Mouse (Mus musculus) cerebellum, adult 9-11 months (tissue): ENCODE measurements around the gene Tmem238l.

ENCODE experiments used
- DNase-seq: peaks from one replicate; pipeline ENCODE4 v3.0.0; 2022

The Tmem238l gene

GRCm38 (mm10) chr11:66956303-66956702, at the start of gene Tmem238l:
Tmem238l (plus strand) TSS chr11:66956638.
- no peak for DNase-seq

GRCm38 (mm10) chr11:66911811-66912210, 44.6 kb upstream of the Tmem238l start, which contains the start of gene Pirt:
Pirt (plus strand) TSS chr11:66911981.
- DNase-seq: no peak

GRCm38 (mm10) chr11:66912531-66913458, 43.6 kb upstream of the Tmem238l start:
- no peak for DNase-seq

- DNase-seq: peak; percentile 22
These were observed 42.2 kb upstream of the Tmem238l start for GRCm38 (mm10) chr11:66914249-66914648.

DNA sequence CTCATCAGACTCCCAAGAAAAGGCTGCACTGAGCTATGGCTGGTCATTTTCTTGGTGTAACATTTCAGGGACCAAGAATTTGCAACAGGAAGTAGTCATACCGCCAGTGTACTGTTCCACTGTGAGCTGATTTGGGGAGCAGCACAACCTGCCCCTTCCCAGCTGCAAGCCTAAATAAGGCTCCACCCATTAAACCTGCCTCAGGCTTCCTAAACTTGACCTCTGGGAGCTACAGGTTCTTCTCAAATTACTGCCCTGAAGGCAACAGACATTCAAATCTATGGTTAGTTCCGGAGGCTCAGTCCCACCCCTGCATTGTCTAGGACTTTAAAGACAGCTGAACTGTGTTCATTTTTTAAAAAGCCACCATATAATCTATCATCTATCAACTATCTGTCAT, 36.4 kb upstream of the Tmem238l start:
- DNase-seq: no peak

DNA sequence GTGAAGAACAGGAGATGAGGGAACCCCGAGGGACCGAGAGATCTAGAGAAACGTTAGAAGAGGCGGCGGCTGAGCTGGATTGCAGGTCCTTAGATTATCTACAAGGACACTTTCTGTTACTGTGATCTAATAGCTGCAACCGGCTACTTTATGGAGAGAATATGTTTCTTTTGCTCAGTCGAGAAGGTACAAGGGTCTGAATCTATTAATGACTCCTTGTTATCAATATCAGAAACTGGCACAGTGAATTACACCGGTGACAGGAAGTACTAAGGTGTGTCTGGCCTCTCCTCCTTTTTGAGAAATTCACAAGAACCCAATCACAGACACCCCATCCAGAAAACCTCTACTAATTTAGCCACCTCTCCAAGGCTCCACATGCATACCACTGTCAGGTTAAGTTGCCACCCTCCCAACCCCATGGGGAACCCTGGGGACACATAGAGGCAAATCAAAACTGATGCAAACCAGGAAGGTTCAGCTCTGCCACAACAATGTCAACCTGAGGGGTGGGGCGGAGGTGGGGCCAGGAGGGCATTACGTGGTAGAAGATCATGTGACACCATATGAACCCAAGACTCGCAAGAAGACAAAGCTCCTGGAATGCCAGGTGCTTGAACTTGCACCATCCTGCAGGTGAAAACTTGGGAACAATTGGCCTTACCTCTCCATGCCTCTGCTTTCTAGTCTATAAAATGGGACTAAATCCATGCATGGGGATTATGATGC, 32.2 kb upstream of the Tmem238l start:
- DNase-seq: no peak

DNA sequence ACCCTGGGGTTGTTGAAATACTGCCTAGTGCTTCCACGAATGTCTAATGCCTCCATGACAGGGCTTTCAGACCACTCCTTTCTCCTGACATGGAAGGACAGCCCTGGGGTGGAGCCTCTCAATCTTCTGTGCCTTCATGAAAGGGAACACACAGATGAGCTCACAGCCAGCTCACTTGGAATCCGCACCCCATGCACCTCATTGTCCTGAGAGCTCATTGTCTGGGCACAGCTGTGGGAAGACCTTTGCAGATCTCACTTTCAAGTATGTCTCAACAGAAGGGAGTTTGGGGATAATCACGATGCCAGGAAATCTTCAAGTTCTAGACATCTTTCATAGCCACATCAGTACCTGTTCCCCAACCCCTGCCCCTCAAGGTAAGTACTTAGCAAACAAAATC, 28.1 kb upstream of the Tmem238l start:
- no peak for DNase-seq

GRCm38 (mm10) chr11:66932827-66933599, 23.4 kb upstream of the Tmem238l start:
- no peak for DNase-seq

DNA sequence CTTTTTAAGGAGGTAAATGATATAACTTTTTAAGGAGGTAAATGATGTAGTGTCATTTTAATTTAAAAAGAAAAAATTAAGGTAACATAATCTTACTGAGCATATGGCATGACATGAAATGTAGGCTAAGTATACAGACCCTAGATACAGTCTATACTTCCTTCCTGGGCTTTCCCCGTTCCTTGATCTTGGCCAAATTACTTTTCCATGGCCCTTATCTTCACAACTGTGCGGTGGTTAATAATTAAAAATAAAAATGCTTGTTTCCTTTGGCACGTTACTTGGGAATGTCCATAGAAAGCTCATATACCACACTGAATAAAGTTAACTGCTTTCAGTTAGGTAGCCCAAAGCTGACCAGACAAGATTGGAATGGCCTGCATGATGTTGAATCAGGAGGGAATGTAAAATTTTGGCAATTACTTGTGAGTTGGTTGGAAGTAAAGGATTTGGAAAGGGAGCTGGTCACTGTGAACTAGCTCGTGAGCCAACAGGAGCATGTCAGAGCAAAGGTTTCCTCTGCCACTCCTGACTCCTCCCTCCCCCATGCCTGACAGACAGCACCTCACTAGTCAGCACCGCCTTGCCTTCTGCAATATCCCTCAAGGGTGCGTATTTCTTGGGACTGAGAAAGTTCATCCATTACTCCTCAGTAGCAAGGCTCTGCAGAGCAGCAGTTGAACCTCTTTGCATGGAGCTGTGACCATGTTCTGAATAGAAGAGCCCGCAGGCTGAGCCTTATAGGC, 21.8 kb upstream of the Tmem238l start:
- DNase-seq: no peak

DNA sequence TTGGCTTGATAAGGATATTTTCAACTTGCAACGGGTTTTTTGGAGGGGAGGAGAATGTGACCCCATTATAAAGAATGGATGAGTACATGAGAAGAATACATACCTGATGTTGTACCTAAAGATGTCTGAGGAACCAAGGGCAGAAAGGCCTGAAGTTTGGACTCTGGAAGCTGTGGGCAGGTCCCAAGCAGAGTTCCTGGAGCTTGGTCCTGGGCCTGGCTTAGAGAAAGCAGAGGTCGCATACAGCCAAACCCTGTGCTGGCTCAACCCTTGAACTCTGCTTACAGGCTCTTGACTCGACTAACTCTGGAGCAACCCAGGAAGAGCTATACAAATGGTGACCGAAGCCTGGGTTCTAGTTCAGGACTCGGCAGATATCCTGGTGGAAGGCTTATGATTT, 14.4 kb upstream of the Tmem238l start:
- no peak for DNase-seq

DNA sequence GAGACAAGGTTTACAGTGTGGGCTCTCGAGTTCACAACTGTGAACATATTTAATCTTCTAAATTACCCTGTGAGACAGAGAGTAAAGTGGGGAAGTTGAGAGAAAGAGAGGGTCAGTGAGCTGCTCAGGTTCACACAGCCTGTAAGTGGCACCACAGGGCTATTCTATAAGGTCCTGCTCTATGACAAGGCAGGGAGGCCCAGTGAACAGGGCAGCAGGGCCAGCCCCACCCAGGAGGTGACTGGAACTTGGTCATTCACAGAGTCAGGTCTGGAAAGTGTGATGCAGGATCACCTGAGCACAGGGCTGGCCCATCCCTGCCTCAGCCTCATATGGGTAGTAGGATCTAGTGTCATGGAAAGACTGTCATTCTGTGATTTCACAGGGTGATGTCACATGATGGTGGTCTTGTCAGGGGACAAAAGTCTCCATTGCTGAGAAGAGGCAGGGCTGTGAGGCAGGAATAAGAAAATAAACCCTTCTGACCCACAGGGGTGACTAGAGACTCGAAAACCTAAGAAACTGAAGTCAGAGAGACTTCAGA, 11.1 kb upstream of the Tmem238l start:
- no peak for DNase-seq

- DNase-seq: no peak
These were observed 9.9 kb upstream of the Tmem238l start for GRCm38 (mm10) chr11:66946521-66946920.

DNA sequence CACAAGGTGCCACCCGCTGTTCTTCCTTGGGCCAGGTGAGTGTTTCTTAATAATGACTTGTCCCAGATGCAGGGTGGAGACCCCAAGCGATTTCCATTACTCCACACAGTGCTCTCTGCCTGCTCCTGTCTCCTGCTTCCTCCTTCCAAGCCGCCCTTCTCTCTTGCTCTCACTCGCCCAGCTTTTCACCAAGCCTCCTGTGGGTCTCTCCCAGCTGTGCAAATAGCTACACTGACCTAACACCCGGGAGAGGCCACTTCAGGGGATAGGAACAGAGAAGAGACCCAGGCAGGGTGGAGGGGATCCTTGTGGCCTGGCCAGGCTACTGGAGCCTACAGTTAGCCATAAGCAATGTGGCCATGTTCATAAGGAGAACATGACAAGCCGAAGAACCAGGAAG, 9.5 kb upstream of the Tmem238l start:
- no peak for DNase-seq

- DNase-seq: no peak
These were observed 4.4 kb downstream of the Tmem238l start for GRCm38 (mm10) chr11:66960797-66961196.

DNA sequence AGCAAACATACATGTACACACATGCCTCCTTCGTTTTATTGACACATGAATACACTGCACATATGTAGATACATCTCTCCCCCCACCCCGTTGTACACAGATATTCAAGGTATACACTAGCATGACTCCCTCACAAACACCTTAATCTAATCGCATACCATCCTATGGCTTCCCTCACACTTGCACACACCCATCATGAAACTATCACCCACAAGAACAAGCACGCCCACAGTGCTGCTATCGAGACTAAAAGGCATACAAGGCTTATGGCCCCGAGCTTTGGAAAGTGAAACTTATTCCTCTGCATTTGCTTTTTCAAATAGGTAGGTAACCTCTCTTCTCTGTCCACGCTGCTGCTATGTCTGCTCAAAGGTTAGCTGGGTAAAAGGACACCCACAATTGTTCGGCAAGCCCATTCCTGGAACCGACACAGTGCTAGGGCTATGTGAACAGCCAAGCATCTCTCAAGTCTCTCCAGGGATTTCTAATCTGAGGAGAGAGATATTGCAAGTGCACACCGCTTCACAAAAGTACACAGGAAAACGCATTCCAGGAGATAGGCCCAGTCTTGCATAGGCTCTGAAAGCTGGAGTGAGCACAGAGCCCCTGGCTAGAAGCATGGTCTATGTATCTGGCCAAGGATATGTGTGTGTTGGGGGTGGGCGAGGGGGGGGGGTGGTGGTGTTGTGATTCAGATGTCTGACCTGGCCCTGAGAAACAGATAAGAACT, 5.2 kb downstream of the Tmem238l start:
- DNase-seq: no peak

DNA sequence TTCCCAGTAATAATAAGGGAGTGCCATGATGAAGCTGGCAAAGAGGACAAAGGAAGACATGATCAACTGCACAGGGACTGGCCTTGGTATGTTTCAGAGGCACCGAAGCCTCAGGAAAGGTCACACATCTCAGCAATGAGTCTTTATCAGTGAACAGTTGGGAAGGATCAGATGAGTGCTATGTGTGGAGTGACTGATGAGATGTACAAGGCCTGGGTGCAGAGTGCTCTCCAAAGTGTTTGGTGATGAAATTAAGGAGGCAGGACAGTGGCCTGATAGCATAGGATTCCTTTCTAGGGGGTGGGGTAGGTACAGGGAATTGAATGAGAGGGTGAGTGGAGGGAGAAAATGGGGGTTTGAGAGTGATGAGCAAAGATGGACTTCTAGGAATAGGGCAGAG, 7.0 kb downstream of the Tmem238l start:
- no peak for DNase-seq

DNA sequence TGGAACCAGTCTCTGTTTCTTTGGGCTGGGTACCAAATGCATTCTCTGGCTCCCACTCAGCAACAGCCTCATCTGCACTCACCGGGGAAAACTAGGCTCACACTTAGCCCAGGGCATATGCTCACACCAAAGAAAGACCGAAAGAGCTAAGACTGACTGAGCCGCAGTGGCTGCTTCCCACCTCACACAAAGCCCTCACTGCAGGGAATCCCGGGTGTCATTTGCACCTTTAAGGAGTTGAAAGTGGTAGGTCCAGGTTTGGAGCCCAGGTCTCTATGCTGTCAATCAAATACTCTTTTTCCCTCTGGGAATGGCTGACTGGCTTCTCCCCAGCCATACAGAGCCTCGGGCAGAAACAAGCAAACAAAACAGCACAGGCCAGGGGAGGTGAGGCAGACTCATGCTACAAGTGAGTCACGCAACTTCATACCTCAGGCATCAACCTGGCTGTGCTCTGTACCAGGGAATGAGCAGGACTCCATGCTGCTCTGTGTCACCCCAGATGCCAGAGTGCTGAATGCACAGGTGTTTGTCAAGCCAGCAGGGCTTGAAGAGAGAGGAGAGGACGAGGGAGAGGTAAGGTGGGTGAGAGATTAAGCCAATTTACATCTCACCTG, 10.2 kb downstream of the Tmem238l start:
- no peak for DNase-seq

DNA sequence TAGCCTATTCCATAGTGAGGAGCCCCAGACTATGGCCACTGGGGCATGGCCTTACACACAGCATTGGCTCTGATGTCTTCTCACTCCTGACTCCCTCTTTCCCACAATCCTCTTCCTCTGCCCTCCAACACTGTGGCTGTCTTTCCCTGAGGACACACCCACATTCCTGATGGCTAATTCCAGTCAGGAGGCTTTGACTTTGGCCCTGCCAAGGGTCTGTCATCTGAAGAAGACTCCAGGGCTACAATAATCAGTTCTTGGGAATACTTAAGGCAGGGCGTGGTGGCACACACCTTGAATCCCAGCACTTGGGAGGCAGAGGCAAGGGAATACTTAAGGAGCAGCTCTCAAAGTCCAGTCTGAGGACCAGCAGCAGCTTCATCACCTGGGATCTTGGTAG, 12.1 kb downstream of the Tmem238l start:
- DNase-seq: no peak

- DNase-seq: no peak
These were observed 17.1 kb downstream of the Tmem238l start for GRCm38 (mm10) chr11:66973507-66973906.

- DNase-seq: no peak
These were observed 19.3 kb downstream of the Tmem238l start for GRCm38 (mm10) chr11:66975606-66976330.
